ENCODE assay signal across 7 mouse cellular contexts in the genomic region with DNA sequence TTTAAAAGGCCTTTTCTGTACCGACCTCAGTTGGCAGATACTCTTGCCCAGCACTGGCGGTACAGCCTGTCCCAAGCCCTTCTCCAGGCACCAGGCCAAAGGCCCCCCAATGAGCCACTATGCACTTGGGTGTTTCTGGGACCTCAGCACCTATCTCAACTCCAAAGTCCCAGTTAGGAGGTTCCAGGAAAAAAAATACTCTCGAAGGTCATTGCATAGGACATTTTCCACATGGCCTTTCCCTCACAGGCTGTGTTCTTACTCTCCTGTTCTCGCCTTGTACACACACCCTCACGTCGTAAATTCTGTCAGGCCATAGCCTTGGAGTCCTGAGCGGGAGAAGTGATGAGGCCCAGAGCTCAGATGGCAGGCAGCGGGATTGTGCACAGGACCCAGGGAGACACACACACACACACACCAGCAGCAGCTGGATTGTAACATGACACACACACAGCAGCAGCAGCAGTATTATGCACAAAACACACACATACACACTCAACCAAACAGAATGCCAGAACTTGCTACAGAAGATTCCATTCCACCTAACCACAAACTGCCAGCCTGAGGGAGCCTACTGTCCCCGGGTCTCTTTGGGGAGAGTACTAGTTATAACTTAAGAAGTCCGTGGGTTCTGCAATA. TPM values are rescaled to one million over a fixed set of nuclear protein-coding genes. Genes with fewer than 3 reads are reported as not detected.
A peak's percentile ranks its signal among the peaks of the same experiment; 100 is the strongest.
DNase-seq lines count a peak whose midpoint lies in the region; ATAC-seq and TF ChIP-seq lines count a peak whose summit lies in the region.

No protein-coding gene starts in this region.

- no peak overlapping the region for H3K4me3 ChIP-seq in liver, adult 2 months (ENCODE audit: insufficient read depth, low read depth, low read length)
- H3K4me3 ChIP-seq in embryonic facial prominence, embryonic 14.5 days (ENCODE audit: low read depth, low read length), result peak overlapping the region; percentile 21
- peak overlapping the region; percentile 39 for H3K4me3 ChIP-seq in intestine, postnatal 0 days (ENCODE audit: low read depth, low read length)
- H3K4me3 ChIP-seq in neural tube, embryonic 13.5 days, result 0 out of 2 replicates have a peak overlapping the region, but pooled peaks have one; percentile 6

- no peaks in the 10 kb centered on the region for H3K79me2 ChIP-seq in liver, adult 2 months (ENCODE audit: control insufficient read depth, insufficient read depth, low read length)

- H3K9me3 ChIP-seq in embryonic facial prominence, embryonic 14.5 days (ENCODE audit: control insufficient read depth, low read length), result no peaks in the 10 kb centered on the region
- H3K9me3 ChIP-seq in intestine, postnatal 0 days (ENCODE audit: control insufficient read depth), result no peaks in the 10 kb centered on the region
- no peaks in the 10 kb centered on the region for H3K9me3 ChIP-seq in neural tube, embryonic 13.5 days

- peak overlapping the region; percentile 48 for H3K4me2 ChIP-seq in embryonic facial prominence, embryonic 14.5 days (ENCODE audit: low read depth, low read length)
- peak overlapping the region; percentile 64 for H3K4me2 ChIP-seq in intestine, postnatal 0 days (replicated peaks; ENCODE audit: low read depth)
- peak overlapping the region; percentile 46 for H3K4me2 ChIP-seq in neural tube, embryonic 13.5 days

- H3K27ac ChIP-seq in liver, adult 2 months (replicated peaks; ENCODE audit: insufficient read depth, low read depth, low read length), result no peak overlapping the region
- peak overlapping the region; percentile 61 for H3K27ac ChIP-seq in embryonic facial prominence, embryonic 14.5 days (replicated peaks; ENCODE audit: low read depth, low read length)
- H3K27ac ChIP-seq in intestine, postnatal 0 days (ENCODE audit: low read depth, low read length), result peak overlapping the region; percentile 74
- 0 out of 2 replicates have a peak overlapping the region, but pooled peaks have one; percentile 20 for H3K27ac ChIP-seq in neural tube, embryonic 13.5 days (replicated peaks)

- DNase-seq in liver, adult 2 months (ENCODE audit: extremely low read depth, low read depth, low spot score), result no peak
- DNase-seq in liver, result no peak
- peak; percentile 34 for DNase-seq in embryonic facial prominence, embryonic 14.5 days (ENCODE audit: low spot score)
- no peak for DNase-seq in urinary bladder, postnatal 25 days (ENCODE audit: low spot score)
- DNase-seq in c-Kit-positive CD71-positive TER-119-positive erythroid progenitor cells, embryonic 14.5 days (ENCODE audit: low spot score), result no peak

- 61% methylated on average over 10 of the region's 10 CpGs for WGBS in liver, adult 2 months
- WGBS in embryonic facial prominence, embryonic 14.5 days, result 54% methylated on average over 10 of the region's 10 CpGs
- 30% methylated on average over 10 of the region's 10 CpGs for WGBS in intestine, postnatal 0 days
- WGBS in neural tube, embryonic 13.5 days, result 43% methylated on average over 10 of the region's 10 CpGs

- H3K27me3 ChIP-seq in liver, adult 2 months (ENCODE audit: control insufficient read depth, insufficient read depth, low read length), result no peaks in the 10 kb centered on the region
- no peaks in the 10 kb centered on the region for H3K27me3 ChIP-seq in embryonic facial prominence, embryonic 14.5 days (replicated peaks; ENCODE audit: control insufficient read depth, insufficient read depth, low read length)
- no peaks in the 10 kb centered on the region for H3K27me3 ChIP-seq in intestine, postnatal 0 days (replicated peaks; ENCODE audit: control insufficient read depth, insufficient read depth, low read length)
- peaks cover 6% of the 10 kb centered on the region; the same call in 1 of the 2 replicates for H3K27me3 ChIP-seq in neural tube, embryonic 13.5 days

- H3K4me1 ChIP-seq in liver, adult 2 months (ENCODE audit: control insufficient read depth, insufficient read depth, low read length), result no peaks in the 10 kb centered on the region; the same call in none of the 2 replicates
- peaks cover 11% of the 10 kb centered on the region for H3K4me1 ChIP-seq in embryonic facial prominence, embryonic 14.5 days (ENCODE audit: control insufficient read depth, insufficient read depth, low read length)
- H3K4me1 ChIP-seq in intestine, postnatal 0 days (replicated peaks; ENCODE audit: control insufficient read depth, insufficient read depth, low read length), result peaks cover 6% of the 10 kb centered on the region; the same call in 1 of the 2 replicates
- H3K4me1 ChIP-seq in neural tube, embryonic 13.5 days (replicated peaks), result peaks cover 14% of the 10 kb centered on the region

- H3K9ac ChIP-seq in liver, adult 2 months (ENCODE audit: low read depth, low read length), result peak overlapping the region; percentile 18; the same call in 1 of the 2 replicates
- peak overlapping the region; percentile 32; the same call in 1 of the 2 replicates for H3K9ac ChIP-seq in embryonic facial prominence, embryonic 14.5 days (ENCODE audit: low read depth, low read length)
- H3K9ac ChIP-seq in intestine, postnatal 0 days (ENCODE audit: low read depth, low read length), result peak overlapping the region; percentile 0; the same call in 1 of the 2 replicates
- H3K9ac ChIP-seq in neural tube, embryonic 13.5 days, result no peak overlapping the region

- ATAC-seq in embryonic facial prominence, embryonic 14.5 days (ENCODE audit: low read depth), result peak; percentile 35; the same call in 1 of the 2 replicates
- ATAC-seq in intestine, postnatal 0 days, result peak; percentile 44
- 0 out of 2 replicates have a peak, but pooled peaks have one; percentile 32 for ATAC-seq in neural tube, embryonic 13.5 days (ENCODE audit: low read depth)

- no peaks in the 10 kb centered on the region for H3K36me3 ChIP-seq in liver, adult 2 months (ENCODE audit: control insufficient read depth, insufficient read depth, low read length)
- no peaks in the 10 kb centered on the region for H3K36me3 ChIP-seq in embryonic facial prominence, embryonic 14.5 days (ENCODE audit: control insufficient read depth, insufficient read depth, low read length)
- H3K36me3 ChIP-seq in intestine, postnatal 0 days (ENCODE audit: control insufficient read depth, insufficient read depth), result no peaks in the 10 kb centered on the region
- H3K36me3 ChIP-seq in neural tube, embryonic 13.5 days, result no peaks in the 10 kb centered on the region

- no peak for TF ChIP-seq CTCF in liver, adult 2 months (IDR thresholded peaks at IDR 0.05; ENCODE audit: low read depth, low read length)
- TF ChIP-seq CTCF in intestine, postnatal 0 days (IDR thresholded peaks at IDR 0.05; ENCODE audit: low read depth), result no peak

- no peak for TF ChIP-seq POLR2A in liver, adult 2 months (IDR thresholded peaks at IDR 0.05; ENCODE audit: extremely low read depth, insufficient read depth, low read length)

RNA-seq across cellular contexts. Expression of a gene that starts 5.8 kb away (rescaled TPM):
- 1.8 and 4.8 TPM in 2 replicates for total RNA-seq in liver, adult 2 months (2014; rRNA removed)
- 6.3 and 14.3 TPM in 2 replicates for polyA plus RNA-seq in liver, adult 2 months (2012; rRNA removed)
- polyA plus RNA-seq in embryonic facial prominence, embryonic 14.5 days (2014; fragmentation: Nextera tagmentation; extraction: Ambion mirVana), result 4.1 and 4.2 TPM in 2 replicates
- polyA plus RNA-seq in intestine, postnatal 0 days (2015; fragmentation: Nextera tagmentation; extraction: Ambion mirVana), result 7.8 and 7.9 TPM in 2 replicates
- polyA plus RNA-seq in neural tube, embryonic 13.5 days (2015; fragmentation: Nextera tagmentation; extraction: Ambion mirVana), result 1.5 and 1.7 TPM in 2 replicates
